Comparison of ENCODE assay signal across 19 mouse cellular contexts in the genomic region with DNA sequence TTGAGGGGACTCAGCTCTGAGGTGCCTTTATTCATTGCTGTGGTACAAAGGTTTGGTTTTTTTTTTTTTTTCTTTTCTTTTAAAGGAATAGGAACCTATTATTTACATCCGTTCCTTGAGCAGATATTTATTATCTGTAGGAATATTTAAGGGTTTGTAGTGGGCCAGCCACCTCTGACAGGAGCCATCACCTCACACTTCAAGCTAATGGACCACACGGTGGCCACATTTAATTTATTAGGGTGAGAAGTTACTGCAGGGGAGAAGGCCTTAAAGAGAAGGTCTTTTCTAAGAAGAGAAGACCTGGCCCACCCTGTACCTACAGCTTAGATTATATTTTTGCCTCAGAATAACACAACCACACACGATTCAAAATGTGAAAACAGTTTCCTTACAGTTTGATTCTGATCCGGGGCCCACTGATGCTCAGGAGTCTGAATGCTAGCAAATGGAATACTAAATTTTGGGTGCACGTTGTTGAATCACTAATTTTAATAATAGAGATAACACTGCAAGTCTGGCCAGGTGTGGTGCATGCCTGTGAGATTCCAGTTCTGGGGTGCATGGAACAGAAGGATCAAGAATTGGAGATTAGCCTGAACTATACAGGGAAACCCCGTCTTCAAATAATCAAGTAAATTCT.
DNase-seq lines count a peak whose midpoint lies in the region; ATAC-seq and TF ChIP-seq lines count a peak whose summit lies in the region.
"Had no signal": no experiment of that assay in that cellular context is flagged by ENCODE, and none has a peak within 500 bp of the region (broad histone marks: within the 10 kb centered on the region; RNA-seq: fewer than 3 reads in every experiment).

No protein-coding gene starts in this region.

- no peak overlapping the region for H3K9ac ChIP-seq in liver, embryonic 11.5 days (ENCODE audit: low read depth, low read length)
- no peak overlapping the region for H3K9ac ChIP-seq in liver, postnatal 0 days (replicated peaks)
- H3K9ac ChIP-seq in CH12.LX (ENCODE audit: insufficient read depth, low read depth): no peak overlapping the region; the same call in 1 of the 2 replicates
- H3K9ac ChIP-seq in liver, embryonic 14.5 days (replicated peaks): no peak overlapping the region
- no peak overlapping the region for H3K9ac ChIP-seq in heart, embryonic 11.5 days (ENCODE audit: low read depth, low read length)
- H3K9ac ChIP-seq: hindbrain, embryonic 12.5 days; midbrain, embryonic 12.5 days had no signal

- 18% methylated on average over 6 of the region's 6 CpGs for WGBS in liver, embryonic 11.5 days
- 16% methylated on average over 6 of the region's 6 CpGs for WGBS in liver, postnatal 0 days (ENCODE audit: insufficient replicate concordance)
- 11% methylated on average over 6 of the region's 6 CpGs for WGBS in liver, embryonic 14.5 days (ENCODE audit: insufficient replicate concordance)
- WGBS in heart, embryonic 11.5 days (ENCODE audit: insufficient replicate concordance): 18% methylated on average over 6 of the region's 6 CpGs

- dilution Hi-C loops in CH12.LX (cut with MboI; ENCODE audit: extremely low pct_ligation_motif_present, extremely low pct_unique_long_range_greater_than_20kb, low sequenced_read_pairs): no loop called here

- H3K36me3 ChIP-seq in liver, embryonic 11.5 days (ENCODE audit: control insufficient read depth, insufficient read depth, low read length): no peaks in the 10 kb centered on the region
- no peaks in the 10 kb centered on the region for H3K36me3 ChIP-seq in liver, postnatal 0 days (replicated peaks; ENCODE audit: insufficient read depth, low read length)
- no peaks in the 10 kb centered on the region for H3K36me3 ChIP-seq in CH12.LX (replicated peaks in 1 of 2; ENCODE audit: control insufficient read depth in 1 of 2, insufficient read depth in 1 of 2, low read length in 1 of 2)
- H3K36me3 ChIP-seq in liver, embryonic 14.5 days (replicated peaks; ENCODE audit: control insufficient read depth, insufficient read depth, low read depth): no peaks in the 10 kb centered on the region
- no peaks in the 10 kb centered on the region for H3K36me3 ChIP-seq in heart, embryonic 11.5 days (ENCODE audit: control insufficient read depth, insufficient read depth, low read length)
- H3K36me3 ChIP-seq: heart, embryonic 13.5 days; hindbrain, embryonic 12.5 days; midbrain, embryonic 12.5 days had no signal

- no peak overlapping the region for H3K27ac ChIP-seq in liver, embryonic 11.5 days (ENCODE audit: low read depth, low read length)
- H3K27ac ChIP-seq in liver, postnatal 0 days (ENCODE audit: low read depth): no peak overlapping the region
- no peak overlapping the region for H3K27ac ChIP-seq in CH12.LX (ENCODE audit: insufficient read depth, low read depth)
- no peak overlapping the region for H3K27ac ChIP-seq in liver, embryonic 14.5 days
- no peak overlapping the region for H3K27ac ChIP-seq in heart, embryonic 11.5 days (ENCODE audit: low read depth, low read length)
- H3K27ac ChIP-seq: heart, embryonic 13.5 days; hindbrain, embryonic 12.5 days; midbrain, embryonic 12.5 days had no signal

- no peak for TF ChIP-seq RAD21 in CH12.LX (IDR thresholded peaks at IDR 0.05; ENCODE audit: low read depth, low read length)

- H3K27me3 ChIP-seq in liver, embryonic 11.5 days (replicated peaks; ENCODE audit: control insufficient read depth, insufficient read depth, low read length): peaks cover 63% of the 10 kb centered on the region
- peaks cover 85% of the 10 kb centered on the region for H3K27me3 ChIP-seq in liver, postnatal 0 days (ENCODE audit: insufficient read depth, low read length)
- H3K27me3 ChIP-seq in CH12.LX (replicated peaks): peaks cover 29% of the 10 kb centered on the region
- peaks cover 88% of the 10 kb centered on the region for H3K27me3 ChIP-seq in liver, embryonic 14.5 days (ENCODE audit: control insufficient read depth, insufficient read depth, low read length)
- H3K27me3 ChIP-seq in heart, embryonic 11.5 days (ENCODE audit: control insufficient read depth, insufficient read depth, low read length): peaks cover 32% of the 10 kb centered on the region

- no peak for ATAC-seq in liver, embryonic 11.5 days (replicated peaks; ENCODE audit: low FRiP score)
- ATAC-seq in liver, postnatal 0 days: no peak
- ATAC-seq in liver, embryonic 14.5 days (ENCODE audit: insufficient read depth): no peak
- ATAC-seq in heart, embryonic 11.5 days (replicated peaks; ENCODE audit: insufficient number of reproducible peaks, low FRiP score, low TSS enrichment): no peak
- ATAC-seq: forebrain, embryonic 14.5 days had no signal

- no peak for TF ChIP-seq POLR2A in CH12.LX (IDR thresholded peaks at IDR 0.05; ENCODE audit: low read depth, low read length)

- DNase-seq in liver, embryonic 11.5 days (ENCODE audit: low spot score): no peak
- DNase-seq in liver, postnatal 0 days: no peak
- no peak for DNase-seq in CH12.LX (ENCODE audit: extremely low read depth)
- DNase-seq in forelimb bud, embryonic 11.5 days (ENCODE audit: low read depth, low spot score): peak; percentile 76
- DNase-seq in liver, embryonic 14.5 days (ENCODE audit: low read depth in 3 of 3, low spot score in 3 of 3): no peak
- no peak for DNase-seq in B cell, adult 2 months
- DNase-seq in adrenal gland, postnatal 4 days (ENCODE audit: low spot score in 2 of 2): no peak
- DNase-seq: adrenal gland, postnatal 25 days; cerebellum, adult 11-12 months; gastrocnemius, postnatal 25 days; kidney, adult 11 months; lung, postnatal 14 days; right cerebral cortex, adult 18-20 months; thymus, adult 18-20 months had no signal

- no peak for TF ChIP-seq EP300 in liver, postnatal 0 days (IDR thresholded peaks at IDR 0.05; ENCODE audit: low read depth)
- TF ChIP-seq EP300 in CH12.LX (IDR thresholded peaks at IDR 0.05; ENCODE audit: low read length): no peak
- no peak for TF ChIP-seq EP300 in liver, embryonic 14.5 days (IDR thresholded peaks at IDR 0.05; ENCODE audit: low read depth)

- peak overlapping the region; percentile 84 for H3K4me2 ChIP-seq in liver, embryonic 11.5 days
- no peak overlapping the region for H3K4me2 ChIP-seq in liver, postnatal 0 days (ENCODE audit: low read depth, low read length)
- H3K4me2 ChIP-seq in CH12.LX (ENCODE audit: insufficient read depth, low read depth, poor library complexity, severe bottlenecking): peak overlapping the region; percentile 40; the same call in 1 of the 2 replicates
- H3K4me2 ChIP-seq in liver, embryonic 14.5 days (ENCODE audit: low read depth): peak overlapping the region; percentile 87
- H3K4me2 ChIP-seq in heart, embryonic 11.5 days: no peak overlapping the region

- in situ Hi-C loops in CH12.LX (cut with MboI; ENCODE audit: low pct_ligation_motif_present, low pct_unique_long_range_greater_than_20kb, low sequenced_read_pairs): loop anchor here (10.0 kb wide), 1 partner anchor 492 kb away; no protein-coding TSS in a partner anchor

- no peaks in the 10 kb centered on the region for H3K9me3 ChIP-seq in liver, embryonic 11.5 days (ENCODE audit: control insufficient read depth, low read length)
- no peaks in the 10 kb centered on the region for H3K9me3 ChIP-seq in liver, postnatal 0 days (ENCODE audit: low read length)
- no peaks in the 10 kb centered on the region for H3K9me3 ChIP-seq in CH12.LX (replicated peaks; ENCODE audit: low read length)
- H3K9me3 ChIP-seq in liver, embryonic 14.5 days (ENCODE audit: control insufficient read depth, low read length): no peaks in the 10 kb centered on the region
- H3K9me3 ChIP-seq in heart, embryonic 11.5 days (replicated peaks; ENCODE audit: control insufficient read depth, low read length): no peaks in the 10 kb centered on the region
- H3K9me3 ChIP-seq: heart, embryonic 13.5 days; hindbrain, embryonic 12.5 days; midbrain, embryonic 12.5 days had no signal

- H3K4me3 ChIP-seq in liver, embryonic 11.5 days (ENCODE audit: low read depth, low read length): no peak overlapping the region; the same call in 1 of the 2 replicates
- H3K4me3 ChIP-seq in liver, postnatal 0 days (ENCODE audit: low read depth, low read length): no peak overlapping the region
- no peak overlapping the region for H3K4me3 ChIP-seq in CH12.LX (replicated peaks in 1 of 3; ENCODE audit: low read depth in 2 of 3, low read length in 2 of 3, poor library complexity in 1 of 3)
- H3K4me3 ChIP-seq in liver, embryonic 14.5 days (ENCODE audit: insufficient read depth in 1 of 2, low read depth in 2 of 2, low read length in 2 of 2): peak overlapping the region in 1 of 2 experiments; percentile 53; a peak in 2 of 4 replicates
- no peak overlapping the region for H3K4me3 ChIP-seq in heart, embryonic 11.5 days (ENCODE audit: low read depth, low read length)
- H3K4me3 ChIP-seq: hindbrain, embryonic 12.5 days had no signal

- TF ChIP-seq CTCF in liver, postnatal 0 days (IDR thresholded peaks at IDR 0.05; ENCODE audit: low read depth): no peak
- TF ChIP-seq CTCF in CH12.LX (conservative IDR thresholded peaks at IDR 0.05 in 1 of 2, IDR thresholded peaks at IDR 0.05 in 1 of 2; ENCODE audit: low read depth in 2 of 2, low read length in 2 of 2): no peak
- TF ChIP-seq CTCF in liver, embryonic 14.5 days (IDR thresholded peaks at IDR 0.05; ENCODE audit: low read depth): no peak

- peaks cover 6% of the 10 kb centered on the region for H3K4me1 ChIP-seq in liver, embryonic 11.5 days (replicated peaks; ENCODE audit: control insufficient read depth, insufficient read depth, low read length)
- H3K4me1 ChIP-seq in liver, postnatal 0 days (ENCODE audit: insufficient read depth): peaks cover 7% of the 10 kb centered on the region; the same call in 1 of the 2 replicates
- peaks cover 2 to 16% of the 10 kb centered on the region in 2 experiments for H3K4me1 ChIP-seq in CH12.LX (ENCODE audit: control insufficient read depth in 1 of 2, insufficient read depth in 2 of 2)
- H3K4me1 ChIP-seq in liver, embryonic 14.5 days (replicated peaks; ENCODE audit: control insufficient read depth in 2 of 2, insufficient read depth in 2 of 2, low read length in 1 of 2): peaks cover 0 to 14% of the 10 kb centered on the region in 2 experiments
- H3K4me1 ChIP-seq in heart, embryonic 11.5 days (ENCODE audit: control insufficient read depth, insufficient read depth, low read length): peaks cover 11% of the 10 kb centered on the region

- no peaks in the 10 kb centered on the region for H3K79me2 ChIP-seq in CH12.LX (replicated peaks; ENCODE audit: control insufficient read depth, extremely low read depth, insufficient read depth, poor library complexity, severe bottlenecking)

TF ChIP-seq in CH12.LX, 34 proteins besides CTCF, POLR2A, EP300 and RAD21 (continues in another document):
- TF ChIP-seq NELFE (IDR thresholded peaks at IDR 0.05; ENCODE audit: low read depth, low read length) (no peak), ZC3H11A (IDR thresholded peaks at IDR 0.05; ENCODE audit: low read depth, low read length) (no peak), ELF1 (IDR thresholded peaks at IDR 0.05; ENCODE audit: low read depth, low read length) (no peak), POLR2AphosphoS2 (IDR thresholded peaks at IDR 0.05; ENCODE audit: low read depth, low read length) (no peak), PAX5 (IDR thresholded peaks at IDR 0.05; ENCODE audit: low read length) (no peak), JUN (IDR thresholded peaks at IDR 0.05; ENCODE audit: insufficient read depth, low read depth, low read length) (no peak), MYC (IDR thresholded peaks at IDR 0.05; ENCODE audit: low read depth, low read length) (no peak), SMC3 (IDR thresholded peaks at IDR 0.05; ENCODE audit: low read depth, low read length) (no peak)

Comparison
In these comparisons a context has a peak if more than half of its experiments do, and no peak if none do; other contexts are left out.
1. H3K4me2 ChIP-seq: peak in liver, embryonic 11.5 days (single experiment), CH12.LX (single experiment) and liver, embryonic 14.5 days (single experiment); none in liver, postnatal 0 days (single experiment) and heart, embryonic 11.5 days (single experiment).